Mouse (Mus musculus) small intestine, adult 2 months (tissue): ENCODE measurements at regions not wholly inside any gene's neighbourhood (a gene's known extent, or its start where the extent isn't known, plus 50 kb on each side); places are given as distances from the start of the nearest gene placed in this dataset.
"Not testable (repeated sequence)": the region's sequence is repeated elsewhere in the genome, so short reads cannot be mapped to it uniquely, and the experiment has no call there.

Source experiments
- CTCF ChIP-seq: fragments of 200-500 bp; IDR thresholded peaks from 2 replicates; pipeline ENCODE4 v1.5.1; 2012; ENCODE audit warnings: low read depth, mild to moderate bottlenecking, control low read depth, inconsistent platforms, low read length, moderate library complexity, mixed read lengths; ENCODE audit not compliant: insufficient replicate concordance, insufficient read length; ENCODE audit errors: extremely low read depth
- POLR2A ChIP-seq: fragments of 200-500 bp; IDR thresholded peaks from 2 replicates; pipeline ENCODE4 v1.6.1; 2012; ENCODE audit warnings: low read depth, mild to moderate bottlenecking, control low read depth, inconsistent platforms, low read length, moderate library complexity

DNA sequence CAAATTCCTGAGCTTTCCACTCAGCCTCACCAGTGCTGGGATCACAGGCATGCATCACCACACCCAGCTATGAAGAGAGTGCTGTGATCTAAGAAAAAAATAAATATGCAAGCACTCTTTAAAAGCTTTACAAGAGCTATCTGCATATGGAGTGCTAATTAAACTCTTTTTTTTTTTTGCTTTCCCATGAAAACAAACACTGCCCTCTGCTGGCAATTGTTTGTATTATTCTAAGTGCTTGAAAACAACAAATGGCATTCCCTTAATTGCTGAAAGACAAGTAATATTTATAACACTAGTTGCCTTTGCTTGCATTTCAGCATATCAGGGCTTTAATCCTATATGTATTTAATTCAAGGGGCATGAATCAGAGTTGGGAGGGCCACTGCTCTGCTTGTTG lies 91.8 kb downstream of the 5730507C01Rik start:
- TF ChIP-seq POLR2A, CTCF: not testable (repeated sequence)
